Mouse (Mus musculus): Measurements from ENCODE around the gene Klk1b5. TPM values are rescaled to one million over a fixed set of nuclear protein-coding genes. Genes with fewer than 3 reads are reported as not detected.
"Not testable (repeated sequence)": the region's sequence is repeated elsewhere in the genome, so short reads cannot be mapped to it uniquely, and the experiment has no call there.

Klk1b5 gene
- 0.13 and 0.15 TPM in 2 replicates for polyA plus RNA-seq (2015; fragmentation: Nextera tagmentation; extraction: Ambion mirVana)

- Histone ChIP-seq H3K9me3 (no peaks in the 10 kb centered on the region), H3K36me3 (no peaks in the 10 kb centered on the region), H3K27ac (no peak within 1 kb of the TSS), H3K4me3 (replicated peaks) (no peak within 1 kb of the TSS), H3K27me3 (replicated peaks) (no peaks in the 10 kb centered on the region), H3K4me2 (no peak within 1 kb of the TSS), H3K4me1 (no peaks in the 10 kb centered on the region), H3K9ac (no peak within 1 kb of the TSS)
- WGBS = 84% methylated on average over 1 of the region's 1 CpGs
- no peak for ATAC-seq (ENCODE audit: insufficient read depth, low FRiP score, low read depth)
Measured at GRCm38 (mm10) chr7:44215645-44216044, at the start of gene Klk1b5. Gene Klk1b5 (plus strand): TSS chr7:44215945.

- Histone ChIP-seq H3K27me3 (replicated peaks) (no peaks in the 10 kb centered on the region), H3K4me3 (replicated peaks) (no peak overlapping the region), H3K9ac (no peak overlapping the region), H3K27ac (peak overlapping the region; percentile 13; the same call in 1 of the 2 replicates), H3K4me1 (no peaks in the 10 kb centered on the region), H3K4me2 (no peak overlapping the region), H3K9me3 (no peaks in the 10 kb centered on the region), H3K36me3 (no peaks in the 10 kb centered on the region)
- 53% methylated on average over 9 of the region's 9 CpGs for WGBS
- ATAC-seq (ENCODE audit: insufficient read depth, low FRiP score, low read depth) = peak; percentile 60; the same call in 1 of the 2 replicates
Measured at GRCm38 (mm10) chr7:44179299-44180045, 36.3 kb upstream of the Klk1b5 start.

GRCm38 (mm10) chr7:44186516-44186915, 29.2 kb upstream of the Klk1b5 start:
- not testable (repeated sequence) for H3K4me2 ChIP-seq; H3K9ac ChIP-seq; H3K36me3 ChIP-seq; H3K27ac ChIP-seq; H3K27me3 ChIP-seq (replicated peaks); H3K4me1 ChIP-seq; H3K9me3 ChIP-seq; ATAC-seq (ENCODE audit: insufficient read depth, low FRiP score, low read depth); H3K4me3 ChIP-seq (replicated peaks)
- 49% methylated on average over 8 of the region's 8 CpGs for WGBS

GRCm38 (mm10) chr7:44187936-44188335, 27.8 kb upstream of the Klk1b5 start, which contains the start of gene Klk1b24:
Gene Klk1b24 (plus strand): TSS chr7:44188236.
- not testable (repeated sequence) for ATAC-seq (ENCODE audit: insufficient read depth, low FRiP score, low read depth)

GRCm38 (mm10) chr7:44193466-44193865, 22.3 kb upstream of the Klk1b5 start:
- ATAC-seq (ENCODE audit: insufficient read depth, low FRiP score, low read depth); H3K36me3 ChIP-seq; H3K27ac ChIP-seq; H3K4me1 ChIP-seq; H3K9ac ChIP-seq; H3K4me3 ChIP-seq (replicated peaks); H3K9me3 ChIP-seq; H3K4me2 ChIP-seq; H3K27me3 ChIP-seq (replicated peaks): not testable (repeated sequence)
- WGBS = 83% methylated on average over 1 of the region's 1 CpGs

More at GRCm38 (mm10) chr7:44187936-44188335, 27.8 kb upstream of the Klk1b5 start, which contains the start of gene Klk1b24:
- not testable (repeated sequence) for H3K4me1 ChIP-seq; H3K4me2 ChIP-seq; H3K36me3 ChIP-seq; H3K9ac ChIP-seq; H3K27ac ChIP-seq; H3K27me3 ChIP-seq (replicated peaks); H3K9me3 ChIP-seq; H3K4me3 ChIP-seq (replicated peaks)

GRCm38 (mm10) chr7:44197891-44198290, 17.9 kb upstream of the Klk1b5 start, which contains the start of gene Klk1b3:
Gene Klk1b3 (plus strand): TSS chr7:44198191.
- H3K9me3 ChIP-seq = no peaks in the 10 kb centered on the region
- no peak within 1 kb of the TSS for H3K4me3 ChIP-seq (replicated peaks)
- WGBS = 63% methylated on average over 3 of the region's 3 CpGs
- H3K36me3 ChIP-seq = no peaks in the 10 kb centered on the region
- no peaks in the 10 kb centered on the region for H3K4me1 ChIP-seq
- no peaks in the 10 kb centered on the region for H3K27me3 ChIP-seq (replicated peaks)
- no peak within 1 kb of the TSS for H3K4me2 ChIP-seq
- no peak within 1 kb of the TSS for H3K9ac ChIP-seq
- ATAC-seq (ENCODE audit: insufficient read depth, low FRiP score, low read depth) = no peak
- no peak within 1 kb of the TSS for H3K27ac ChIP-seq

- H3K9ac ChIP-seq; H3K9me3 ChIP-seq; H3K4me2 ChIP-seq; H3K4me3 ChIP-seq (replicated peaks); H3K27ac ChIP-seq; ATAC-seq (ENCODE audit: insufficient read depth, low FRiP score, low read depth); H3K36me3 ChIP-seq; H3K27me3 ChIP-seq (replicated peaks); H3K4me1 ChIP-seq: not testable (repeated sequence)
- WGBS = 39% methylated on average over 3 of the region's 3 CpGs
Measured at GRCm38 (mm10) chr7:44207135-44207534, 8.6 kb upstream of the Klk1b5 start, which contains the start of gene Klk1b4. Gene Klk1b4 (plus strand): TSS chr7:44207435.

- Histone ChIP-seq H3K36me3 (no peaks in the 10 kb centered on the region), H3K9ac (no peak overlapping the region), H3K27me3 (replicated peaks) (no peaks in the 10 kb centered on the region), H3K4me2 (no peak overlapping the region), H3K4me3 (replicated peaks) (no peak overlapping the region), H3K4me1 (no peaks in the 10 kb centered on the region), H3K27ac (no peak overlapping the region), H3K9me3 (no peaks in the 10 kb centered on the region)
- 79% methylated on average over 3 of the region's 3 CpGs for WGBS
- ATAC-seq (ENCODE audit: insufficient read depth, low FRiP score, low read depth) = no peak
Measured at GRCm38 (mm10) chr7:44208307-44208706, 7.4 kb upstream of the Klk1b5 start.

- 62% methylated on average over 9 of the region's 10 CpGs for WGBS
- ATAC-seq (ENCODE audit: insufficient read depth, low FRiP score, low read depth) = peak; percentile 54; the same call in 1 of the 2 replicates
Measured at GRCm38 (mm10) chr7:44221601-44222000, 5.9 kb downstream of the Klk1b5 start.

GRCm38 (mm10) chr7:44222335-44222734, 6.6 kb downstream of the Klk1b5 start:
- H3K4me2 ChIP-seq; H3K36me3 ChIP-seq; ATAC-seq (ENCODE audit: insufficient read depth, low FRiP score, low read depth); H3K9ac ChIP-seq; H3K27ac ChIP-seq; H3K4me3 ChIP-seq (replicated peaks); H3K9me3 ChIP-seq; H3K4me1 ChIP-seq; H3K27me3 ChIP-seq (replicated peaks): not testable (repeated sequence)
- 77% methylated on average over 6 of the region's 6 CpGs for WGBS

More at GRCm38 (mm10) chr7:44221601-44222000, 5.9 kb downstream of the Klk1b5 start:
- H3K4me3 ChIP-seq (replicated peaks); H3K27ac ChIP-seq; H3K9ac ChIP-seq; H3K4me1 ChIP-seq; H3K27me3 ChIP-seq (replicated peaks); H3K36me3 ChIP-seq; H3K4me2 ChIP-seq; H3K9me3 ChIP-seq: not testable (repeated sequence)

GRCm38 (mm10) chr7:44225076-44225475, 9.3 kb downstream of the Klk1b5 start, which contains the start of gene Klk1:
Gene Klk1 (plus strand): TSS chr7:44225360.
- peak; percentile 68; the same call in 1 of the 2 replicates for ATAC-seq (ENCODE audit: insufficient read depth, low FRiP score, low read depth)
- WGBS = 35% methylated on average over 1 of the region's 1 CpGs

GRCm38 (mm10) chr7:44235909-44236308, 20.2 kb downstream of the Klk1b5 start, which contains the start of gene Gm36864:
Gene Gm36864 (plus strand): TSS chr7:44236177.
- Histone ChIP-seq H3K4me2 (no peak within 1 kb of the TSS), H3K27ac (no peak within 1 kb of the TSS), H3K36me3 (no peaks in the 10 kb centered on the region), H3K4me1 (no peaks in the 10 kb centered on the region), H3K27me3 (replicated peaks) (no peaks in the 10 kb centered on the region), H3K4me3 (replicated peaks) (no peak within 1 kb of the TSS), H3K9ac (no peak within 1 kb of the TSS), H3K9me3 (no peaks in the 10 kb centered on the region)
- WGBS = 62% methylated on average over 3 of the region's 3 CpGs
- no peak for ATAC-seq (ENCODE audit: insufficient read depth, low FRiP score, low read depth)

More at GRCm38 (mm10) chr7:44225076-44225475, 9.3 kb downstream of the Klk1b5 start, which contains the start of gene Klk1:
- Histone ChIP-seq H3K4me2 (no peak within 1 kb of the TSS), H3K27ac (no peak within 1 kb of the TSS), H3K4me3 (replicated peaks) (no peak within 1 kb of the TSS), H3K9me3 (no peaks in the 10 kb centered on the region), H3K36me3 (no peaks in the 10 kb centered on the region), H3K27me3 (replicated peaks) (no peaks in the 10 kb centered on the region), H3K4me1 (no peaks in the 10 kb centered on the region), H3K9ac (no peak within 1 kb of the TSS)
